Mouse (Mus musculus): Measurements from ENCODE around the gene Ntmt1.

- no peak for TF ChIP-seq CTCF (IDR thresholded peaks at IDR 0.05; ENCODE audit: low read depth)
- TF ChIP-seq EP300 (IDR thresholded peaks at IDR 0.05; ENCODE audit: low read depth), result no peak
These were observed 45.2 kb downstream of the Ntmt1 start for GRCm38 (mm10) chr2:30852771-30853313.

Data from liver, postnatal 0 days (tissue).